Mouse (Mus musculus) forebrain, embryonic 14.5 days (tissue): ENCODE data around the gene Olfr780. TPM values are rescaled to one million over a fixed set of nuclear protein-coding genes. Genes with fewer than 3 reads are reported as not detected.

Source experiments
- polyA plus RNA-seq: library from polyadenylated mRNA; unstranded; fragments of >200 nt; fragmentation: Nextera tagmentation; extraction: Ambion mirVana; gene quantifications from 2 replicates; pipeline ENCODE4 v1.2.1, GENCODE M21; 2014

Gene Olfr780
- polyA plus RNA-seq, 1 experiment from 2014 or later: not detected

Other genes starting within 250 kb of the Olfr780 start
- gene Olfr766-ps1, start 249.1 kb upstream of the Olfr780 start, polyA plus RNA-seq: not detected in 2 replicates
- not detected in 2 replicates for gene Olfr767, start 235.2 kb upstream of the Olfr780 start, polyA plus RNA-seq
- not detected in 2 replicates for gene Olfr768, start 218.7 kb upstream of the Olfr780 start, polyA plus RNA-seq
- gene Olfr769, start 200.3 kb upstream of the Olfr780 start, polyA plus RNA-seq: not detected in 2 replicates
- not detected in 2 replicates for gene Olfr770, start 179.1 kb upstream of the Olfr780 start, polyA plus RNA-seq
- gene Olfr771, start 153.4 kb upstream of the Olfr780 start, polyA plus RNA-seq: not detected in 2 replicates
- gene Olfr772, start 140.2 kb upstream of the Olfr780 start, polyA plus RNA-seq: not detected in 2 replicates
- not detected in 2 replicates for gene Olfr773, start 130.7 kb upstream of the Olfr780 start, polyA plus RNA-seq
- not detected in 2 replicates for gene Olfr774, start 81.9 kb upstream of the Olfr780 start, polyA plus RNA-seq
- not detected in 2 replicates for gene Olfr775, start 69.7 kb upstream of the Olfr780 start, polyA plus RNA-seq
- gene Olfr776, start 59.0 kb upstream of the Olfr780 start, polyA plus RNA-seq: not detected in 2 replicates
- gene Olfr777, start 46.6 kb upstream of the Olfr780 start, polyA plus RNA-seq: not detected in 2 replicates
- not detected in 2 replicates for gene Olfr781, start 10.7 kb downstream of the Olfr780 start, polyA plus RNA-seq
- gene Olfr782, start 30.7 kb downstream of the Olfr780 start, polyA plus RNA-seq: not detected in 2 replicates
- gene Olfr784, start 66.0 kb downstream of the Olfr780 start, polyA plus RNA-seq: 0.09 TPM in 1 of 2 replicates, not detected in the other
- not detected in 2 replicates for gene Olfr785, start 87.3 kb downstream of the Olfr780 start, polyA plus RNA-seq
- not detected in 2 replicates for gene Olfr786, start 109.2 kb downstream of the Olfr780 start, polyA plus RNA-seq
- not detected in 2 replicates for gene Olfr787, start 143.7 kb downstream of the Olfr780 start, polyA plus RNA-seq
- gene Olfr788, start 152.9 kb downstream of the Olfr780 start, polyA plus RNA-seq: not detected in 2 replicates
- gene Olfr789, start 166.6 kb downstream of the Olfr780 start, polyA plus RNA-seq: not detected in 2 replicates
- gene Olfr790, start 180.4 kb downstream of the Olfr780 start, polyA plus RNA-seq: not detected in 2 replicates
- gene Olfr791, start 203.7 kb downstream of the Olfr780 start, polyA plus RNA-seq: not detected in 2 replicates
- gene Olfr792, start 221.0 kb downstream of the Olfr780 start, polyA plus RNA-seq: not detected in 2 replicates
- not detected in 2 replicates for gene Olfr794, start 249.5 kb downstream of the Olfr780 start, polyA plus RNA-seq